Mouse (Mus musculus) CH12F3 (cell line): ENCODE data around the gene Aldh3a1.

ENCODE experiments used
- in situ Hi-C: fragments of 300-500 bp; cut with MboI; formaldehyde crosslinking; loops from 2 replicates; pipeline ENCODE4 v1.14.3; 2020; ENCODE audit warnings: low sequenced_read_pairs

Aldh3a1 gene

DNA sequence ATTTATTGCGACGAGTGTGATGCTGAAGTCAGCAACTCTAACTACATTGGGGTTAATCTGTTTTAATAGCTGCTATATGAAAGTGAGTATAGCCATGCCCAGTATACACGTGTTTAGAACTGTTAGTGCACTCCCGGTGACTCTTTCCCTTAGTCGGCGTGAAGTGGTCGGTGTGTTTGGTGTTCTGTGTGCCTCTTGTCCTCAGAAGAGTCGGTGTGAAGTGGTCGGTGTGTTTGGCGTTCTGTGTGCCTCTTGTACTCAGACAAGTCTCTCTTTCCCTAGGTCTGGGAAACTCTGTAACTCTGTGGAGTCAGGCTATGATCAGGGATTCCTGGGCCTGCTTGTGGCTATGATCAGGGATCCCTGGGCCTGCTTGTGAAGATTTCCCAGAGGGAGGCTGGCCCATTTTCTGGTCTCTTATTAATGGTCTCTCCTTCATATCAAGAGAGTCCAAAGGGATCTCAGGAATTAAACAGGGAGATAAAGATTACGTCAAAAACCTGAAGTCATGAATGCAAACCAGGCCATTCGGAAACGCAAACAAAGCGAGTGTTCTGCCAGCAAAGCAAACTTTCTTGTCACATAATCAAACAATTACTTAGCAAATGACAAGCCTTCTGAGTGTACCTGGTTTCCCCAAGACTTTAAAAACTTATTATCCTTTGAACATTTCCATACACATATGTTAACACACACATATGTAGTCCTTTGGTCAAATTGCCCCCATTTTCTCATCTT lies 10.6 kb upstream of the Aldh3a1 start:
- in situ Hi-C loops = no loop called here

DNA sequence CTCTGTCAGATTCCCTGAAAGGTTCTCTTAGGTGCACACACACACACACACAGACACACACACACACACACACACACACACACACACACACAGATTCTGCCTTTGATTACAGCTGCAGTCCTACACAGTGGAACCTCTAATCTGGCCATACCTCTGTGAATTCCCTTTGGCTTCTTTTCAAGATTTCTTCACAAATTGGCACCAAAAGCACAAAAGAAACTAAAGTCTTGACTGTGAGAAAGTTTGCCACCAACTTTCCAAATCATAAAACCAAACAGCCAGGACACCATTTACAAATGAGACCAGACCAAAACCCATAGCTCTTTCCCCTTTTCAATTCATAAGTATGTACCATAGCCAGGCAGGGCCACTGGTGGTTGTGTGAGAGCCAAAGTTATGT lies 9.4 kb upstream of the Aldh3a1 start:
- in situ Hi-C loops = no loop called here

DNA sequence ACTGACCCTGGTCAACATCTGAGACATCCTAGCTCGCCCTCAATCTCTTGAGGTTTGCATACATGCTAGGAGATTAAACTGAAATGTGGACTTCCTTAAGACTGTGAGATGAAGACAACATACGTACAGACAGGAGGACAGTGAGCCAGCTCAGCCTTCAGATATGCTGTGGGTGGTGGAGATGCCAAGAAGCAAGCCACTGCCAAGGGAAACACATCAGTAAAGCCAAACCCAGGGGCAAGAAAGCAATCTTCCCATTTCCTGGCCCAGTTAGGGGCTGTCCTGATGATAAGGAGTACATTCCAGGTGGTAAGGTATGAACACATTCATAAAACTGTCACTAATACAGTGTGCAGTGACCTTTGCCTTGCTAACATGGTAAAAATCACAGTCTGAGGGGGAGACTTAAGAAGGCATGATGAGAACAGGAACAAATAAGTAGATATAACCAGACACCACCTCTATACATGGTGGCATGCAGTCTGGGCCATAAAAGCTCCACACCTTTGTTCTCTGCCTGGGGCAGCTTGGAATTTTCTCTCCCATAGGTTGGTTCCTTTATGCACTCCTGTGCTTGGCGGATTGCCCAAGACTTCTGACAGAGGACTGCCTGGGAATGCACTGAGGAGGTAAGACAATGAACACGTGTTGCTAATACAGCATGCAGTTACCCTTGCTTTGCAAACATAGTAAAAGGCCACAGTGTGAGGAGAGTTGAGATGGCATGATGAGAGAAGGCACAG lies 7.5 kb upstream of the Aldh3a1 start:
- in situ Hi-C loops = no loop called here

GRCm38 (mm10) chr11:61202186-61202585 lies 5.2 kb upstream of the Aldh3a1 start:
- in situ Hi-C loops = no loop called here

DNA sequence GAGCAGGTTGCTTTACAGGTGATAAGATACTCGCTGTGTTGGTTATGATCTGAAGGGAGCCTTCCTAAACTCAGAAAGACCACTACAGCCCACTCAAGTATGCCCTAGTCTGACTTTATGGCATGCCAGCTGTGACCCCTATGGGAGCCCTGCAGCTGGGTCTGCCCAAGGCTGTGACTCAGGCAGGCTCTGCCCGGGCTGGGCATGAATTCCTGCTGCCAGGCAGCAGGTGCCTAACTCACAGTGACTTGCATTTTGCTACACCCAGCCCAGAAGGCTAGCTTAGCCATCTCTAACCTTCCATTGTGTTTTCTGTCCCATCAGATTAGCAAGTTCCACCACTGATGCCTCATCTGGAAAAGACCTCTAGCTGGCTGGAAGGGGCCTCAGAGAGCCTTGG lies 4.5 kb upstream of the Aldh3a1 start:
- in situ Hi-C loops = no loop called here

DNA sequence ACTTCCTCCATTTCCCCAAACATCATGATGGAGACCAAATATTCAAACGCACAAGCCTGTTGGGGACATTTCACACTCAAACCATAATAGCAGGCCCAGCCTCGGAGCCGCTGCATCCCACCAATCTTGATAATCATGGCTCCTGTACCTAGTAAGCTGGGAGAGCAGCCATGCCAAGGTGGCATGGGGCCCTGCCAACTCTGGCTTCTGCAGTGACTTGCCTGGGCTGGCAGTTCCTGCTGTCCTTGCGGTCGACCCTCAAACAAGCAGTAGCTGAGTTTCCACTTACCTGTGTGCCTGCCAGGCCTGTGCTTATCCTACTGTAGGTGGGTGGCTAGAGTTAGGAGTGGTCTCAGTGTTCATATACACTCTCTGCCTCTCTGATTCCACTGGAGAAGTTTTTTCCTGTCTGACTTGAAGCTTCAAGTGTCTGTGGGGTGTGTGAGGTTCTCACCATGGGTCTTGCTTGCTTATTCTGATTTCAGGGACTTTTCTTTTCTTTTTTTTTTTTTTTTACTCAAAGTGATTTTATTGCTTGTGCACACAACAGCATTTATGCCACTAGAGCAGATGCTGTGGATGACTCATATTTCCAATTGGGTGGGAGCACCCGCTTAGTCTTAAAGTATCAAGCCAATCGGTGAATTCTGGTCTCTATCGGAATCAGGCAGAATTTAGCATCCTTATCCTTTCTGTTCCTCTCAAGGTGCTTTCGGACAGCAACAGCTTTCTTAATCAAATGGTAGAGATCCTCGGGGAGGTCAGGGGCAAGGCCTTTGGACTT lies 2.0 kb upstream of the Aldh3a1 start:
- in situ Hi-C loops = no loop called here

- in situ Hi-C loops = no loop called here
These were observed 1.2 kb upstream of the Aldh3a1 start for GRCm38 (mm10) chr11:61206136-61206535.

DNA sequence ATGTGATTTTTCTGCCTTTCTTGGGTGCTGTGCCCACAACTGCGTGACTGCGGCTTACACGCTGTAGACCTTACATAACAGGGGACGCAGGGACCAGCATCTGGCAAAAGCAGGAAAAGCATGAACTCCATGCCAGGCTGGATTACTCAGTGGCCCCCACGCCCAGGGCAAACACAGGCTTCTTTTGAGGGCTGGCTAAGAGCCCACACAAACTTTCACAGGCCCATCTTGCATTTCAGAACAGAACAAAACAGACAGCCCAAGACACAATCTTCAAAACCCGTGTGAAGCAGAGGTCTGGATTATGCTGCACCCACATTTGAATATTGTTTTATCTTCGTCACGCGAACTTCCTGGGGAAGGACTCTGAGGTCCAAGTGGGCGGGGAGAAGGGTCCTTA lies 979 bp downstream of the Aldh3a1 start:
- in situ Hi-C loops = no loop called here

DNA sequence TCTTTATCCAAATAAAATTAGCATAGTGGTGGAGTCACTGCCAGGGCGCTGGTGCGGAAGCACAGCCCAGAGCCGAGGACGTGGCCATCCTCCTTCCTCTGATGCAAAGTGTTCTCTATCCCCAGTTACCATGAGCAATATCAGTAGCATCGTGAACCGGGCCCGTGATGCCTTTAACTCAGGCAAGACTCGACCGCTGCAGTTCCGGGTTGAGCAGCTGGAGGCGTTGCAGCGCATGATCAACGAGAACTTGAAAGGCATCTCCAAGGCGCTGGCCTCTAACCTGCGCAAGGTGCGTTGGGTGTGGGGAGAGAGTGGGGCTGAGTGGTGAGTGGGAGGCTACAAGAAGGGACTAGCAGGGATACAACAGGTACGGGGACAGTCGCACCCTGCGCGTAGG lies 4.8 kb downstream of the Aldh3a1 start:
- in situ Hi-C loops = no loop called here

- in situ Hi-C loops = no loop called here
These were observed 8.6 kb downstream of the Aldh3a1 start for GRCm38 (mm10) chr11:61215936-61216335.

DNA sequence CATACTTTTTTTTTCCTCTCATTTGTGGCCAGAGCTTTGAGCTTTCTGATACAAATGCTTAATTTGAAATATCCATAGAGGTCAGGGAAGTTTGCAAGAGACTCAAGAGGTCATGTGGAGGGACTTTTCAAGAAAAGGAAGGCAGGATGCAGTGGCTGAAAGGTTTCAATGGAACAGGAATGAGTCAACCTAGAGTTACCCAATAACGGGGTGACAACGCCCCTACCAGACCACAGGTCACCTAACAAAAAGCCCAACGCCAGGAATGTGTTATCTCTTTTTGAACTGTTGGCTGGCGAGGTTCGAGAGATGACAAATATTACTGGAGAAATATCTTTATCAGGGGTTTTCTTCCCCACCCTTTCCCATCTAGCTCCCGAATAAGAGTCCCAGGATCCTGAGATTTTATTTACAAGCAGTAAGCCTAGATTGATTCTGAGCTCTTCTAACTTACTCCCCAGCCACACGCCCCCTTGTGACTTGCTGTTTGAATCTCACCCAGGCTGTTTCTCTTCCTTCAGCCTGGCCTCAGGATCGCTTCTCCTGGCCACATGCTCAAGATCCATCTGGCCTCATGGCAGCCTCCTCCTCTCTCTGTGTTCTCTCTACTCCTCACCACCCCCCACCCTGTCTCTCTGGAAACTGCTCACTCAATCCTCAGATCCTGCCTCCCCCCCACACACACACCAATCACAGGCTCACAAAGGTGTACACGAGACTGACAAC lies 13.0 kb downstream of the Aldh3a1 start:
- in situ Hi-C loops = no loop called here

- in situ Hi-C loops = no loop called here
These were observed 14.7 kb downstream of the Aldh3a1 start for GRCm38 (mm10) chr11:61222007-61222406.

DNA sequence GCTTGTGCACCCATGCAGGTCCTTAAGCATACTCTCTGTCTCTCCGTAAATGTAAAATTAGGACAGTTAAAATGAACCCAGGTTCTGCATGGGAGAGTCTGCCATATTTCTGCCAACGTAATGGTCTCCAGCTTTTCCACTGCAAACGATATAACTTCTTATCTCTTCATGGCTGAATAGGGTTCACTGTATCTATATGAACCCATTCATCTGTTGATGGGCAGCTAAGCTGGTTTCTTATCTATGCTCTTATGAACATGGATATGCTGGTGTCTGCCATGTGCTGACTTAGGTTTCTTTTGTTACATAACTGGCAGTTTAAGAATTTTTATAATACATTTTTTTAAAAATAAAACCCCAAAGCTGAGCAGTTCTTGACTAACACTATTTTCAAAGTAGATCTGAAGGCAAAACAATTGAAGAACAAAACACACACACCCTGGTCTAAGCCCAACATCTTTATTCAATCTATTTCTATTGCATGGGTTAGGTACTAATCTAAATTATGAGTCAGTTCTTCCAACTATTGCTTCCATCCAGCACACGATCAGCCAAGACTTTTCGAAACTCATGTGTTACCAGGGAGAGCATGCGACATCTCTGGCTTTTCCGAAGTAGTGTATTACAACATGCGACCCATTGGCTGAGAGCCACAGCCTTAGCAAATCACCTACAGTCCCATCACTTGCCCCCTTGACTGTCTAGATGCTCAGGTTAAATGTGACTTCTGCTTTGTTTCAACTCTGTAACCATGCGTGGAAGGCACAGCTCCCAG lies 15.8 kb downstream of the Aldh3a1 start:
- in situ Hi-C loops = no loop called here

GRCm38 (mm10) chr11:61224234-61224744 lies 17.0 kb downstream of the Aldh3a1 start:
- in situ Hi-C loops = no loop called here

DNA sequence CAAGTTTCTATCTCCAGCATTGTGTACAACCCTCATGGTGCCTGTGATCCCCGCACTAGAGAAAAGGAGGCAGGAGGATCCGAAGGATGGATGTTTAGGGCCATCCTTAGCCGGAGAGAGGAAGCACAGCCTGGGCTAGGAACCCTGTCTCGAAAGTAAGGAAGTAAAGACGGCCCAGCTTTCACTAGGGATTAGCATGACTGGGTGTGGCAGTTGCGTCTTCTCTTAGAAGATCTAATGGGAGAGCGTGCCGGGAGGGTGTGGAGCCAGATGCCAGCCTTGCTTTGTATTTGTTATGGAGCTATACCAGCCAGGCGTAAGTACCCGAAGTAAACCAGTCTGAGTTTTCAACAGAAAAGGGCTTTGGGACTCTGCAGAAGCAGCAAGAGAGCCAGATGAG lies 17.6 kb downstream of the Aldh3a1 start:
- in situ Hi-C loops = no loop called here

GRCm38 (mm10) chr11:61225511-61225910 lies 18.2 kb downstream of the Aldh3a1 start:
- in situ Hi-C loops = no loop called here

DNA sequence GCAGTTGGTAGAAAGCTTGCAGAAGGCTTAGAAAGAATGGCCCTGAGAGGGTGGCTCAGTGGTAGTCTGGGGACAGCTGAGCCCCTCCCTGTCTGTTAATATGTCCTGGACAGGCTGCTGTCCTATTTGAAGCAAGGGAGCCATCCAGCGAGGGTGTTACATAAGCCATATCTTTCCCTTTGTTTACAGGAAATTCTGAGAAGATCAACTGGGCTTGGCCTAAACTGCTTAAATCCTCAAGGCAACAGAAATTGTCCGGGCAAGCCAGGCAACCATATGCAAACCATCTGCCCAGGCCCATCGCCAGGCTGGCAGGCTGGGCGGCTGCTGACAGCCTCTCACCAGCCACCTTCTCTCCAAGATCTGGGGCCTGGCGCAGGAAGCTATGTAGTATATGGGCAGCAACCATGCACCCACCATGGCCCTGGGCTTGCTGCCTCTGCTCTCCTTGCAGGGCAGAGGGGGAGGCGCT lies 18.6 kb downstream of the Aldh3a1 start:
- in situ Hi-C loops = no loop called here

DNA sequence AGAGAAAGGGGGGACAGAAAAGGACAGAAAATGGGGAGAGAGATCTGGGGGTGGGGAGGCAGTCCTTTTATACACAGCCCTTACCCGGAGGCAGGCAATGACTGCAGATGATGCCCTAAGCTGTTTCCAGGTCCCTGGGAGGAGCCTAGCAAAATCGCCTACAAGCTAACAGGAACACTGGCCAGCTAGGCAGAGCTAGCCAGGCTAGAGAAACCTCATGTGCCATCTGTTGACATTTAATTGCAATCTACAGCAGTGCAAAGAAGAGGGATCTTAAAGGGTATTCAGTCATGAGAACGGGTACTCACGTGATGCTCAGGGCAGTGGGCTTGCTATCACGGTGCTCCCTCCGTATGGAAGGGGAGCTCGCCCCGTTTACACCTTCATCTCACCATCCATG lies 20.5 kb downstream of the Aldh3a1 start:
- in situ Hi-C loops = no loop called here

GRCm38 (mm10) chr11:61228406-61228805 lies 21.1 kb downstream of the Aldh3a1 start:
- in situ Hi-C loops = no loop called here

DNA sequence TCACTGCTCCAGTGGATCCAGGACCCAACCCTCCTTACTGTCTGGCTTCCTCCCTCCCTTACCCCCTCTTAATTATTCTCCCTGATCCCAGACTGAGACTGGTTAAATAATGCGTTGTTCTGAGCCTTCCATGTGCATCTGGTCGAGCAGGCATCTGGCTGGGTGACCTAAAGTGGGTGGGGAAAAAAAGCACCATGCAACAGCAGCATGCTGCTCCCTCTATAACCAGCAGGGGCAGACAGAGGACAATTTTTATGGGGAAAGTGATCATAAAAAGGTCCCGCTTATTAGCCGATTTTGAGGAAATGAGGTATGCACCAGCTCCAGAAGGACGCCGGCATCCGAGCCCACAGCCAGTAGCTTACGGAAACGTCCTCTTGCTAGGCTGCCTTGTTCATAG lies 24.0 kb downstream of the Aldh3a1 start:
- in situ Hi-C loops = no loop called here
